Mouse (Mus musculus): ENCODE data around the gene Map6d1.

Map6d1 gene

DNA sequence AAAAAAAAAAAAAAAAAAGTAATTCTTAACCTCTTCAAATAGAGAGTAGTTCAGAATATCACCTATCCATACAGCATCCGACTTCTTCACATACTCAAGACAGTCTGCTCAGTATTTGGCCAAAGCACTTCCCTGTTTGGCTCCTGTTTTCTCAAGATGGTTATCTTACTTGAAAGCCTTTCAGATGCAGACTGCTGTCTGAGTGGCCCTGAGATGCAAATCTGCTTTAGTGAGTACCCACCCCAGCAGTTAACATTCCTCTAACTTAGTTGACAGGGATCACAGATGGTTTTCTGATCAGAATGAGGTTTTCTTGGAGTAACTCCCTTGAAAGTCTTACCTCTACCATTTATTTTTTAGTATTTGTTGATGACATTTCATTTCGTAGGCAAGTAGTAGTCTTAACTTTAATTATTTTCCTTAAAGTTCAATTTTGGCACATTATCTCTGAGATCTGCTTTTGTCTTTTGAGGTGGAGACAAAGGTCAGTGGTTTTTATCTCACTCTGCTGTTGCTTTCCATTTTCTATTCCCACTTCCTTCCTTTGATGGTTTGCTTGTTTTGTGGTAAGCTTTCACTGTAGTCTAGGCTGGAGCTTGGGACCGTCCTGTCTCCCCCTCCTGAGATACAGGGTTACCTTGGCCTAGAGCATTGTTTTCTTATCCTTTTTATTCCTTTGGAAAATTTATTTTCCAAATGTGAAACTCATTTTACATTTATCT lies 49.8 kb downstream of the Map6d1 start:
- no peak for DNase-seq (ENCODE audit: low spot score in 2 of 2)

DNA sequence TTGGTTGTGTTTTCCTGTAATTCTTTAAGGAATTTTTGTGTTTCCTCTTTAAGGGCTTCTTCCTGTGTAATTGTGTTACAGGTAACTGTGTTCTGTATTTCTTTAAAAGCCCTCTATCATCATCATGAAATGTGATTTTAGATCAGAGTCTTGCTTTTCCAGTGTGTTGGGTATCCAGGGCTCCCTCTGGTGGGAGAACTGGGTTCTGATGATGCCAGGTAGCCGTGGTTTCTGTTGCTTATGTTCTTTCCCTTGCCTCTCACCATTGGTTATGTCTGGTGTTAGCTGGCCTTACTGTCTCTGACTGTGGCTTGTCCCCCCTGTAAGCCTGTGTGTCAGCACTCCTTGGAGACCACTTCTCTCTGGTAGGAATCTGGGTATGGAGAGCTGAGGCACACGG lies 55.8 kb downstream of the Map6d1 start:
- peak in 1 of 2 experiments; percentile 5 for DNase-seq (ENCODE audit: low spot score in 2 of 2)

Measured in spleen, postnatal 14 days (tissue).